Mouse (Mus musculus) embryonic fibroblast, embryonic 13.5 days (primary cell): ENCODE results near the gene Ttll5. TPM values are rescaled to one million over a fixed set of nuclear protein-coding genes. Genes with fewer than 3 reads are reported as not detected.

Source experiments
- H3K27ac ChIP-seq: 2 replicates; pipeline ENCODE4 v1.5.1; 2012; ENCODE audit warnings: low read length, control low read depth, inconsistent platforms; ENCODE audit not compliant: insufficient read depth
- H3K4me1 ChIP-seq: 2 replicates; pipeline ENCODE4 v1.6.1; 2011; ENCODE audit warnings: low read length; ENCODE audit not compliant: control insufficient read depth, insufficient read depth
- H3K4me3 ChIP-seq: 2 replicates; pipeline ENCODE4 v1.5.1; 2011; ENCODE audit warnings: mild to moderate bottlenecking, control low read depth, low read length; ENCODE audit not compliant: insufficient read depth
- CTCF ChIP-seq: IDR thresholded peaks from 2 replicates; pipeline ENCODE4 v1.5.1; 2011; ENCODE audit warnings: mild to moderate bottlenecking, control low read depth, low read length, moderate library complexity, borderline replicate concordance; ENCODE audit not compliant: insufficient read depth
- POLR2A ChIP-seq: IDR thresholded peaks from 2 replicates; pipeline ENCODE4 v1.6.1; 2011; ENCODE audit warnings: low read depth, mild to moderate bottlenecking, control low read depth, low read length, moderate library complexity
- polyA plus RNA-seq: library from polyadenylated mRNA; stranded (reverse); fragments of >200 nt; gene quantifications from 2 replicates; pipeline ENCODE4 v1.2.4, GENCODE M21; 2011; ENCODE audit warnings: low read depth; ENCODE audit not compliant: missing spikeins, insufficient read length

Gene Ttll5
- polyA plus RNA-seq, 1 experiment: 23.0 TPM

DNA sequence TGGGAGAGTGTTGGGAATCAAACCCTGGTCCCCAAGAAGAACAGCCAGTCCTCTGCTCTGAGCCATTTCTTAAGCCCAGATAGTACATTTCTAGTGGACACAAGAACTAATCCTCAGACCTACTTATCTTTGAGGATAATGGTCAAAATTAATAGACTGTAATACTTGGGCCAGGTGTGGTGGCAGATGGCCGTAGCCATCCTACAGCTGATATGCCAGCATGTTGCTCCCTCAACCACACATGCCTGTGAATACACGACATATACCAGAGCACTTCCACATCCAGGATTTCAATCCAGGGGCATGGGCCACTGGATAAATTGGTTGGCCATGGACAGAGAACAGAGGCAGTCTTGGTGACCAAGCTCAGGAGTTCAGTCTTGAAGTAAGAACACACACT lies 230.8 kb downstream of the Ttll5 start:
- no peaks in the 10 kb centered on the region for H3K4me1 ChIP-seq
- no peak overlapping the region for H3K4me3 ChIP-seq
- no peak overlapping the region for H3K27ac ChIP-seq
- no peak for TF ChIP-seq CTCF

DNA sequence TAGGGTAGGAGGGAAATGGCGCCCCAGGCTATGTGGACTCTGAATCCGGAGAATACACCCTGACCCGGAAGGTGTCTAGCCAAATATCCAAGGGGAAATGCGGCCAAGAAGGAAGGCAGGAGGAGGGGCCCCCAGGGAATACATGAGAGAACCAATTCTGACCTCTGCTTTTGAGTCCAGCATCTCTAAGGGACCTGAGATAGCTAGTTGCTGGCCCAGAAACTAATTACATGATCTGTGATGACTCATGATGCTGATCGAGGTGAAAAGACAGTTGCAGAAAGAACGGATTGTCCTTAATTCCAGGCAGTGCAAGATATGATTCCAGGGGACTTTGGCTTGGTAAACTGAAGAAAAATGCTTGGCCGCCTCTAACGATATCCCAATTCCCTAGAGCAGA lies 232.5 kb downstream of the Ttll5 start:
- no peak for TF ChIP-seq POLR2A
- no peak for TF ChIP-seq CTCF

DNA sequence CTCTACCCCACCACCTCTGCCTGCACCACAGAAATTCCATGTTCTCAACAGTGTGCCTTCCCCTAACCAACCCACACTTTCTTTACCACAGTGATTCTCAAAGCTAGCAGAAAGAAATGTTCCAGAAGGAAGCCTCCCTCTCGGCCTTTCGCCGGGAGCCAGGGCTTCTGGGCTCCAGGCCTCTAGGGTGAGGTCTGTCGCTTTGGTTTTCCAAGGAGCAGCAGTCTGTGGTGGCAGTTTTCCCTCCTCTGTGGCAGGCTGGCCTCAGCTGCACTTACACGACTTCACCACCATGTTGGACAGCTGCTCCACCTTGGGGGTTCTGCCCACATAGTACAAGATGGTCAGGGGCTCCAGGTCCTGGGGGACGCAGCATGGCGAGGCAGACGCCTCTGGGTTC lies 233.1 kb downstream of the Ttll5 start:
- Histone ChIP-seq H3K4me3 (no peak overlapping the region), H3K4me1 (no peaks in the 10 kb centered on the region), H3K27ac (no peak overlapping the region)
- no peak for TF ChIP-seq CTCF
- TF ChIP-seq POLR2A: no peak

More for the DNA sequence above, 232.5 kb downstream of the Ttll5 start:
- H3K4me1 ChIP-seq: no peaks in the 10 kb centered on the region
- H3K27ac ChIP-seq: no peak overlapping the region
- H3K4me3 ChIP-seq: no peak overlapping the region

DNA sequence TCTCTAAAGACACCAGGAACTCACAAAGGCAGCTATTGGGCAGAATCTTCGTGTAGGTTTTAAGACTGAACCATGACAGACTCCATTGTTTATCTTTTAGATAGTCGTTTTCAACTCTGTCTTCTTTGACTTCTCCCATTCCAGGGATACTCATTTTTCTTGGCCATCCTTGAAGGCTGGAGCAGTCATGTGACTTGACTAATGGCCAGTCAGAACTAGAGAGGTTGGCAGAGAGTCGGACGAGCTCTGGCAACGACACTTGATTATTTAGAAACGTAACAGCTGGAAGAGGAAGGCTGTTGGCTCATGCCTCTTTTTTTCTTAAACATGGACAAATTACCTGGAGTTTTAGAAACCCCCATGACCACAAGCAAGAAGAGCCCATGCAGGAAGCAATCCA lies 234.9 kb downstream of the Ttll5 start:
- TF ChIP-seq POLR2A: no peak
- no peak for TF ChIP-seq CTCF
- H3K4me3 ChIP-seq: no peak overlapping the region
- H3K27ac ChIP-seq: no peak overlapping the region
- H3K4me1 ChIP-seq: no peaks in the 10 kb centered on the region

DNA sequence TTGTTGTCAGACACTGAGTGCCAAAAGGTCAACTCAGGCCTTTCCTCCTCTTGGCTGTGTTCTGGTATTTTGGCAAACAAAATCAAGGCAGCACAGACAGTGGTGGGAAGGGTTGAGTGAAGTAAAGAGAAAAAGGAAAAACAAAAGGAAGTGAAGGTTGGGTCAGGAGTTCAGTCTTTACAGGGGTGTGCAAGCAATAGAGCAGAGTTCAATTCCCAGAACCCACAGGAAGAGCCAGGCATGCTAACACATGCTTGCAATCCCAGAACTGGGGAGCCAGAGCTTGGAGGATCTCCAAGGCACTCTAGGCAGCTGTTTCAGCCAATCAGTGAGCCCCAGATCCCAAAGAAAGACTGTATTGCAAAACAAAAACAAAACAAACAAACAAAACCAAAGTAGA lies 240.3 kb downstream of the Ttll5 start:
- Histone ChIP-seq H3K27ac (no peak overlapping the region), H3K4me3 (no peak overlapping the region), H3K4me1 (no peaks in the 10 kb centered on the region)
- TF ChIP-seq POLR2A: no peak
- TF ChIP-seq CTCF: no peak

DNA sequence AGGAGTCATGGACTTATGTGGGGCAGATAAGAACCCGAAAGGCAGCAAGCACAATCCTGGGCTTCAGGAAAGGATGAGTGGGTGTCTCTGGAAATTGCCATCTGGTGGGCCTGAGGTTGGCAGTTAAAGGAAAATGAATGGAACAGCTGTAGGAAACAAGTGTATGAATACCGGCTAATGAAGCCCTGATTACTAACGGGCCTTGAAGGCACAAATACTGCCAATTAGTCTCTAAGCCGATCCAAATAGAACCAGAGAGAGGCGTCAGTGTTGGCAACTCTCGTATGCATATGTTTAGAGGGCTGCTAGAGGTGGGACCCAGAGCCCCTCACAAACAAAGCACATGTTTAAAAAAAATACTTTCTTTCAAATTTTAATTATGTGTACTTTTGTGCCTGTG lies 247.0 kb downstream of the Ttll5 start:
- Histone ChIP-seq H3K4me3 (no peak overlapping the region), H3K27ac (no peak overlapping the region), H3K4me1 (peaks cover 5% of the 10 kb centered on the region; the same call in 1 of the 2 replicates)
- TF ChIP-seq POLR2A (no peak), CTCF (no peak)

DNA sequence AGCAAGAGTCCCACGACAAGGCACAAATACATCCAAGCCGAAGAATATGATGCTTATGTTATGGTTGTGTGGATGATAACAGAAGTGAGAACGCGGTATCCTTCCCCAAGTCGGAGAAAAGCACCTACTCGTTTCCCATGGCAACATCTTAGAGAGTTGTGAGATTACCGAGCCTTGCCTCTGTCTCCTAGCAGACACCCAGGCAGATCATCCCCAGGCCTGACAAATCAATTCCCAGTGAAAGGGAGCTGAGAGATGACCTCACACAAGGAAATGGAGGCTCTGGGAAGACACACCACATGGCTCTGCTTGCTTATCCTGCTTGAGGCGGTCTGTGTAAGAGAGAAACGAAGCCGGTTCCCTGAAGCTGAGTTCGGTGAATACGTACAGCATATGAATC lies 250.2 kb downstream of the Ttll5 start:
- peak overlapping the region; percentile 90 for H3K4me3 ChIP-seq
- no peak overlapping the region for H3K27ac ChIP-seq
- H3K4me1 ChIP-seq: peaks cover 5% of the 10 kb centered on the region; the same call in 1 of the 2 replicates
- TF ChIP-seq POLR2A (no peak), CTCF (no peak)

DNA sequence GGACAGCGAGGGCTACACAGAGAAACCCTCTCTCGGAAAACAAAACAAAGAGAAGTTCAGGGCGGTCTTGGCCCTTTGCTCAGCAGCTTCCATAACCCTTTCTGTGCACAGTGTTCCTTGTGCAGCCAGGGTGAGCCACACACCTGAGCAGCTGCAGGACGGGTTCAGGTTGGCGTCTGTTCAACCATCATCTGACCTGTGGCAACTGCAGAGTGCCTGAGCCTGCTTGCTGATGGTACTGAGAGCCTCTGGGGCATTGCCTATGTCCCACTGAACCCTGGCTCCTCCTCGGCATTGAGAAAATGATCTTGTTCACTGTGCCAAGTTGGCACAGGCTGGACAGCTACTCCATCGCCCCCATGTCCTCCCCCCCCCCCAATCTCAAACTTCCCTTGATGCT lies 250.9 kb downstream of the Ttll5 start:
- no peak overlapping the region for H3K27ac ChIP-seq
- H3K4me1 ChIP-seq: peaks cover 5% of the 10 kb centered on the region; the same call in 1 of the 2 replicates
- H3K4me3 ChIP-seq: peak overlapping the region; percentile 90
- no peak for TF ChIP-seq CTCF
- no peak for TF ChIP-seq POLR2A

DNA sequence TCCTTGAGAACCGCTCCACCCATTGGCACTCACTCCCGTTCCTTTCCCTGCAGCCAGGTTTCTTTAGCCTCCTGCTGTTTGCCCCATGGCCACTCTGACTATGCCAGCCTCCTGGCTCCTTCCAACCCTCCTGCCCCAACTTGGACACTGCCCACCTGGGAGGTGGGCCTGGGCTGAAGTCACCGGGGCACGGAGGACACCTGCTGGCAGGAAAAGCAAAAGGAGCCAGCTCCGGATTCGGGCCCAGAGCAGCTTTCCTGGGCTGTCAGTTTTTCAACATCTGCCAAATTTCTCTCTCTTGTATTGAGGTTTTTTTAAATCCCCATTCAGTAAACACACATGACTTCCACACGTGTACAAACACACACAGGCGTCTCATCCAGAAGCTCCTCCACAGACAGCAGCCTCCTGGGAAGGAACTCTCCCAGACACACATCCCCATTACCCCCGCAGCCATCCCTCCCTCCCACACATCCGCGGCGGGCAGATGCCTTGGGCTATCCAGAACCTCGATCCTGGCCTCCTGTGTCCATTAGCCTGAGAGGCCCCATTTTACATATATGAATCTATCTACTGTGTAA lies 252.0 kb downstream of the Ttll5 start:
- peak; percentile 10; the same call in 1 of the 2 replicates for TF ChIP-seq POLR2A
- peak; percentile 42; the same call in 1 of the 2 replicates for TF ChIP-seq CTCF
- Histone ChIP-seq H3K27ac (0 out of 2 replicates have a peak overlapping the region, but pooled peaks have one; percentile 81), H3K4me3 (peak overlapping the region; percentile 90), H3K4me1 (peaks cover 5% of the 10 kb centered on the region; the same call in 1 of the 2 replicates)

DNA sequence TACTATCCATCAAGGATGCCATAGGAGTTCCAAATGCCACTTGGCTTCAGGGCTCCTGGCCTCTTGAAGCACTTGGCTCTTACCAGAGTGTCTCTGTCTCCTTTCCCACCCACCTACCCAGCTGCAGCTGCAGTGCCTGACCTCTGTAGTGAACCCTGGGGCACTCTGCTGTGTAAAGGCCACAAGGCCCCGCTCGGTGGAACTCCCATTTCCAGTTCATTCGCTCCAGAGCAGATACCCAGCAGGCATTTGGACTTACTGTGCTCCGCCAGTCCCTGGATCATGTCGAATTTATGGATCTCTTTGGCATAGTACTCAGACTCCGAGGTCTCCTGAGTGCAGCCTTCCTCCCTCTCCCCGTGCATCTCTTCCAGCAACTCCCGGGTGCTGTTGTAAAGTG lies 252.9 kb downstream of the Ttll5 start:
- peak overlapping the region; percentile 90 for H3K4me3 ChIP-seq
- peak overlapping the region; percentile 81 for H3K27ac ChIP-seq
- TF ChIP-seq POLR2A (no peak), CTCF (no peak)
- H3K4me1 ChIP-seq: peaks cover 5% of the 10 kb centered on the region; the same call in 1 of the 2 replicates

DNA sequence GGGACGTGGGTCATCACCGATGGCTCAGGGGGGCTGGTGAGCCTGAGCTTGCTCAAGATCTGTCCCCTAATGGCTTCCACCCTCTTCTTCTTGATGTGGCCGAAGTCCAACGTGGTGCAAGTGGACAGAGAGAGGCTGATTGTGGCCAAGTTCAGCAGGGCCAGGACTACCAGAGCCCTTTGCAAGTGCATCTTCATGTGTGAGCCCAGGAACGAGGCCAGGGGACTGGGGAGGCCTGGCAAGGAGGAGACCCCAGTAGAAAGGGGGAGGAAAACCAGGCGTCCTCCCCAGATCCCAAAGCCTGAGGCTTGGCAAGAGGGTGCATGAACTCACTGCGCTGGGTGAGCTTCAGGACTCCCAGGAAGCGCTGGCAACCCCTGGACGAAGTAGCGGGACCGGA lies 253.3 kb downstream of the Ttll5 start:
- Histone ChIP-seq H3K27ac (peak overlapping the region; percentile 81), H3K4me3 (peak overlapping the region; percentile 90), H3K4me1 (peaks cover 5% of the 10 kb centered on the region; the same call in 1 of the 2 replicates)
- TF ChIP-seq CTCF (no peak), POLR2A (peak; percentile 49)
